Mouse (Mus musculus) forebrain, embryonic 15.5 days (tissue): ENCODE data around the gene B3galt1. TPM values are rescaled to one million over a fixed set of nuclear protein-coding genes. Genes with fewer than 3 reads are reported as not detected.
A peak's percentile ranks its signal among the peaks of the same experiment; 100 is the strongest.

ENCODE experiments used
- microRNA-seq: library from miRNA; unstranded; fragments of <30 nt; microRNA quantifications from one replicate; pipeline ENCODE4, GENCODE M21; 2016
- polyA plus RNA-seq: library from polyadenylated mRNA; unstranded; fragments of >200 nt; fragmentation: Nextera tagmentation; extraction: Ambion mirVana; gene quantifications from 2 replicates; pipeline ENCODE4 v1.2.1, GENCODE M21; 2015

Gene B3galt1
- polyA plus RNA-seq, 1 experiment from 2014 or later = 56.0 TPM

Small RNA genes within 50 kb of the gene (microRNA-seq; reads per million reads assigned to microRNA genes)
- gene Mir6335 = not detected
- gene Mir7224 = 5.1 reads per million, percentile 19 among the genes with 10 or more reads in this experiment

Other genes with a start within 250 kb of the B3galt1 start
- not detected in 2 replicates for gene Gm21830, start 152.1 kb upstream of the B3galt1 start, polyA plus RNA-seq
- gene Gm26727, start 132.7 kb upstream of the B3galt1 start, polyA plus RNA-seq = not detected in 2 replicates
- 0.01 and 0.03 TPM in 2 replicates for gene Xirp2, start 119.9 kb upstream of the B3galt1 start, polyA plus RNA-seq